Mouse (Mus musculus) heart, postnatal 0 days (tissue): Measurements from ENCODE around the gene Tsacc.
"Not testable (repeated sequence)": the region's sequence is repeated elsewhere in the genome, so short reads cannot be mapped to it uniquely, and the experiment has no call there.

Experiments
- CTCF ChIP-seq: IDR thresholded peaks from 2 replicates; pipeline ENCODE4 v1.5.1; 2016; ENCODE audit warnings: antibody characterized with exemption, control low read depth, low read depth
- EP300 ChIP-seq: IDR thresholded peaks from 2 replicates; pipeline ENCODE4 v1.6.1; 2016; ENCODE audit warnings: antibody characterized with exemption, low read depth

- TF ChIP-seq EP300, CTCF: not testable (repeated sequence)
These were observed 11.8 kb downstream of the Tsacc start for GRCm38 (mm10) chr3:88284815-88285564.
